Mouse (Mus musculus) left cerebral cortex, adult 9 months (tissue): ENCODE data around the gene Gm3336.
A peak's percentile ranks its signal among the peaks of the same experiment; 100 is the strongest.

Experiments used
- DNase-seq, 2 experiments: peaks; one replicate each; pipeline ENCODE4 v3.0.0; 2022; ENCODE audit warnings: low spot score in 2 of 2

Gene Gm3336

GRCm38 (mm10) chr8:70718297-70718696 lies at the start of gene Gm3336:
Gm3336 (plus strand) TSS chr8:70718543.
- peak in 1 of 2 experiments; percentile 65 for DNase-seq

GRCm38 (mm10) chr8:70671615-70672324 lies 46.6 kb upstream of the Gm3336 start:
- no peak for DNase-seq

- DNase-seq = no peak
These were observed 45.8 kb upstream of the Gm3336 start for GRCm38 (mm10) chr8:70672325-70673078.

GRCm38 (mm10) chr8:70673079-70673856 lies 45.1 kb upstream of the Gm3336 start, which contains the start of gene Lsm4:
Lsm4 (plus strand) TSS chr8:70673248.
- peak; percentile 96 to 99 for DNase-seq

- no peak for DNase-seq
These were observed 44.2 kb upstream of the Gm3336 start for GRCm38 (mm10) chr8:70674109-70674508.

GRCm38 (mm10) chr8:70674716-70675115 lies 43.6 kb upstream of the Gm3336 start:
- no peak for DNase-seq

GRCm38 (mm10) chr8:70675336-70675735 lies 43.0 kb upstream of the Gm3336 start:
- no peak for DNase-seq

GRCm38 (mm10) chr8:70677451-70678080 lies 40.8 kb upstream of the Gm3336 start:
- DNase-seq = no peak

- DNase-seq = no peak
These were observed 39.7 kb upstream of the Gm3336 start for GRCm38 (mm10) chr8:70678679-70679078.

GRCm38 (mm10) chr8:70679404-70679803 lies 38.9 kb upstream of the Gm3336 start:
- DNase-seq = no peak

- DNase-seq = no peak
These were observed 38.3 kb upstream of the Gm3336 start for GRCm38 (mm10) chr8:70680039-70680438.

GRCm38 (mm10) chr8:70681410-70681809 lies 36.9 kb upstream of the Gm3336 start:
- no peak for DNase-seq

- DNase-seq = peak in 1 of 2 experiments; percentile 72
These were observed 36.1 kb upstream of the Gm3336 start for GRCm38 (mm10) chr8:70682193-70682592.

- no peak for DNase-seq
These were observed 35.7 kb upstream of the Gm3336 start for GRCm38 (mm10) chr8:70682692-70683091.

- peak; percentile 84 to 91 for DNase-seq
These were observed 34.1 kb upstream of the Gm3336 start for GRCm38 (mm10) chr8:70684291-70684690.

GRCm38 (mm10) chr8:70687576-70687975 lies 30.8 kb upstream of the Gm3336 start:
- no peak for DNase-seq

GRCm38 (mm10) chr8:70688136-70688535 lies 30.2 kb upstream of the Gm3336 start:
- no peak for DNase-seq

- DNase-seq = no peak
These were observed 28.4 kb upstream of the Gm3336 start for GRCm38 (mm10) chr8:70689892-70690390.

GRCm38 (mm10) chr8:70691230-70691629 lies 27.1 kb upstream of the Gm3336 start:
- no peak for DNase-seq

- DNase-seq = no peak
These were observed 26.6 kb upstream of the Gm3336 start for GRCm38 (mm10) chr8:70691727-70692231.

- no peak for DNase-seq
These were observed 24.7 kb upstream of the Gm3336 start for GRCm38 (mm10) chr8:70693636-70694035.
